Mouse (Mus musculus): ENCODE measurements at regions not wholly inside any gene's neighbourhood (a gene's known extent, or its start where the extent isn't known, plus 50 kb on each side); places are given as distances from the start of the nearest gene placed in this dataset.

- TF ChIP-seq POLR2A (IDR thresholded peaks at IDR 0.05; ENCODE audit: extremely low read depth, insufficient read depth, low read length): no peak
- TF ChIP-seq CTCF (IDR thresholded peaks at IDR 0.05; ENCODE audit: extremely low read depth, insufficient read depth, low read length): no peak
These were observed 148.7 kb upstream of the Camk1g start for GRCm38 (mm10) chr1:193518840-193519239.

Data from cortical plate, adult 2 months (tissue).